Mouse (Mus musculus): ENCODE measurements around the gene Slc25a34.

The Slc25a34 gene

DNA sequence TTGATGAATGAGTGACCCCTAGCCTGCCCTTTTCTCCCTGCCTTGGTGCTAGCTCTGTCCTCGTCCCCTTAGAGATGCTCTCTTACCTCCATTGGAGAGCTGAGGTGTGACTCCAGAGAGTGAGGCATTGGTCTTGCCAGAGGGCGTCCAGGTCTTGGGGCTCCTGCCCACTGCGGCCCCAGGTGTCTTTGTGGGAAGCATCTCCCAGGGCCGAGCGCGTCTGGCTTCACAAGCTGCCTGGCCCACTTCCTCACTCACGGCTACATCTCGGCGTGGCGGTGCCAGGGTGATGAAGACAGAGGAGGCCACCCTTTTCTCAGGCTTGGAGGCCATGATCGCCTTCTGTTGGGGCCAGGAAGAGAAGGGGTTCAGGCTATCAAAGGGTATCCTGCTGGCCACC lies 28.5 kb downstream of the Slc25a34 start:
- no peak for TF ChIP-seq GATA4 (IDR thresholded peaks at IDR 0.05; ENCODE audit: insufficient replicate concordance, low read length)

DNA sequence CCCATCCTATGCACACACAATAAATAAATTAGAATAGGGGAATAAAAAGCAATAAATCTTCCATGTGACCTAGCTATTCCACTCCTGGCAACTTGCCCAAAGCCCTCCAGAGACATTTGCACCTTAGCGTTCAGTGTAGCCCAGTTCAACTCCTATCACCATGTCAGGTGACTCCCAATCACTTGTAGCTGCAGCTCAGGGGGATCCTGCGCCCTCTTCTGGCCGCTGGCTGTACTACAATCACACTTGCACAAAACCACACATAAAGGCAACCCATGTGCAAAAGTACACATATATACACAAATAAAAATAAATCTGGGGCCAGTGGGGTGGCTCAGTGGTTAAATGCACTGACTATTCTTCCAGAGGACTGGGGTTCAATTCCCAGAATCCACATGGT lies 32.1 kb downstream of the Slc25a34 start:
- no peak for TF ChIP-seq GATA4 (IDR thresholded peaks at IDR 0.05; ENCODE audit: insufficient replicate concordance, low read length)

DNA sequence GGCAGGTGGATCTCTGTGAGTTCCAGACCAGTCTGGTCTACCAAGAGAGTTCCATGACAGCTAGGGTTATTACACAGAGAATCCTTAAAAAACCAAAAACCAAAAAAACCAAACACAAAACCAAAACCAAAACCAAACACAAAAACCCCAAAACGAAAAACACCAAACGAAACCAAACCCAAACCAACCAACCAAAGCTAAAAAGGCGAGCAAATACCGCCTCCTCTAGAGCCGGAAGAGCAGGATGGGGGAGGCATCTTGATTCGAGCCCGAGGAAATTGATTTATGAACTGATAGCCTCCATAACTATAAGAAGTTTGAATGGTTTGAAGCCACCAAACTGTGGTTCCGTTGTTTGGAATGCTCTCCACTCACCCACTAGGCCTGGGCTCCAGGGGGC lies 39.7 kb downstream of the Slc25a34 start:
- TF ChIP-seq GATA4 (IDR thresholded peaks at IDR 0.05; ENCODE audit: insufficient replicate concordance, low read length) = no peak

DNA sequence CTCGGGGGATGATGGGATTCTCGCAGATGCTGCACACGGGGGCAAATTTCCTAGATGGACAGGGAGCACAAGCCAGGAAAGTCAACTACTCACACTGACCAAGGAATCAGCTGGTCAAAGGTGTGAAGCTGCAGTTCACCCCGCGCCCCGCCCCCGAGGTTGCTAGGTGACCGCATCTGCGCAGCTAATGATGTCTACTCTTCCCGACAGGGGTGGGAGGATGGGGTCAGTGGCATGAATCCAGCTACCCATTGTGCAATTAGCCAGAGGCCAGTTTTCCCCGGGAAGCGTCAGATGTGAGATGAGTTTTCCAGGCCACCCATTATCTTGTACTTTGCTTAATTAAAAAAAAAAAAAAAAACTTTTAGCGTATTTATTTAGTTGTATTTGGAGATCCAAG lies 42.6 kb downstream of the Slc25a34 start:
- TF ChIP-seq GATA4 (IDR thresholded peaks at IDR 0.05; ENCODE audit: insufficient replicate concordance, low read length) = no peak

DNA sequence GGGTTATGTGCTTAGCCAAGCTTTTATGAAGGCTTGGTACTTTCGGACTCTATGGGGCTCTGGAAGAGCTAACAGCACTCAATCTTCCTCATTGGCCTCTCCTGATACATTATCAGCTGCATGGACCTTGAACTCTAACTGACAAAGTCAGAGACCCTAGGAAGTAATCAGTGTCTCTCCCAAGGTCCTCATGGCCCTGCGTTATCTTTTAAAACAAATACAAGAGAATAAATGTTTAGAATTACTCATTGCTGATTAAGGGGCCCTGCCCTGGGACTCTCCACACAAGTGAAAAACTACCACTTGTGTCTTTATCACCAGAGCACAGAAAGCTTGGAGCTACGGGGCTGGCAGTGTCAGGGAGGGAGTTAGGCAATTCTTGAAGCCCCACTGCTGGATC lies 44.8 kb downstream of the Slc25a34 start:
- peak; percentile 59; the same call in 1 of the 2 replicates for TF ChIP-seq GATA4 (IDR thresholded peaks at IDR 0.05; ENCODE audit: insufficient replicate concordance, low read length)

GRCm38 (mm10) chr4:141576877-141577276 lies 46.7 kb downstream of the Slc25a34 start:
- TF ChIP-seq GATA4 (IDR thresholded peaks at IDR 0.05; ENCODE audit: insufficient replicate concordance, low read length) = no peak

DNA sequence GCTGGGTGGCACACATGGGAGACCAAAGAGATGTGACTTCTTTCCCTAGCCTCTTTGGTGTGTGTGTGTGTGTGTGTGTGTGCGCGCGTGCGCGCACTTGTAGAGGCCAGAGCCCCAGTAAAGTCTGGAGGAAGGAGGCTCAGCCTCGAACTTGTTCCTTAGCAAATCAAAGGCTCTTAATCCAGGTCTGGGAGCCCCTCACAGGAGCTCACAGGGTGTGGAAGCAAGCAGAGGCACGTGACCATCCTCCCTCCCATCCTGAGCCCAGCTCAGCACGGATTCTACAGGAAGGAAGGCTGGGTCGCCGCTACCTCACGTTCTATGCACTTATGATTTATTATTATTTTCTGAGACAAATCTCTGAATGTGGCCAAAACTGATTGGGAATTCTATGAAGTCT lies 47.2 kb downstream of the Slc25a34 start:
- no peak for TF ChIP-seq GATA4 (IDR thresholded peaks at IDR 0.05; ENCODE audit: insufficient replicate concordance, low read length)

DNA sequence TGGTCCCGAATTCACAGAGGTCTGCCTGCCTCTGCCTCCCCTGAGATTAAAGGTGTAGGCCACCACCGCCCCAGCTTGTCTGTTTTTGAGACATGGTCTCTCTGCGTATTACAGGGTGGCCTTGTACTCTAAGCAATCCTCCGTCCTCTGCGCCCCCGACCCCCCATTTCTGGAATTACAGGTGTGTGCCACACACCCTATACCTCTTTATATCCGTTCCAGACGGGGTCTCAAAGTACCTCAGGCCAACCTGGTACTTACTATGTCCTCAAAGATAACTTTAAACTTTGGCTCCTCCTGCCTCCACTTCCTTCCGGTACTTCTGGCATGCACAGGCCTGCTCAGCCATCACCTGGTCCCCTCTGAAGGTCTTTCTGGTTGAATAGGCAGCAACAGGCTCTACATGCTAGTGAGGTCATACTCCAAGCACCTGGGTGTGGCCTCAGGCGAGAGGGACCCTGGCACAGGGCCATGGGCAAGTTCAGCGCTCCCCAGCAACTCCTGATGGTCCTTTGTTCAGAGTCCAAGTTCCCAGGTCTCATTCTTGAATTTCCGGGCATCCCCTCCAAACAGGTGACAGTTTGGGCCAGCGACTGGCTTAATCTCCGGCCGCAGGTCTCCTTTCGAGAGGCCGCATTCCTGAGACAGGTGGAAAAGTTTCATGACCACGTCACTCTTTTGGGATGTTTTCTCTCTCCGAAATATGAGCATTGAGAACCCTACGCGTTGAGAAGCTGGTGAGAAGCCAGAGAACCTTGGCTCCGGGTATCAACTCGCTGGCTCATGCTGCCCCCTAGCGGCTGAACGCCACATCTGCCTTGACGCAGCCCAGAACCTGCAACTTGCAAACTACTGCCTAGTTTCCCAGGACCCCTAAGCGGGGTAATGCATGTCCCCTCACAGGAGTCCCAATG lies 48.6 kb downstream of the Slc25a34 start:
- no peak for TF ChIP-seq GATA4 (IDR thresholded peaks at IDR 0.05; ENCODE audit: insufficient replicate concordance, low read length)

- no peak for TF ChIP-seq GATA4 (IDR thresholded peaks at IDR 0.05; ENCODE audit: insufficient replicate concordance, low read length)
Measured at GRCm38 (mm10) chr4:141573359-141573966, 50.2 kb downstream of the Slc25a34 start.

DNA sequence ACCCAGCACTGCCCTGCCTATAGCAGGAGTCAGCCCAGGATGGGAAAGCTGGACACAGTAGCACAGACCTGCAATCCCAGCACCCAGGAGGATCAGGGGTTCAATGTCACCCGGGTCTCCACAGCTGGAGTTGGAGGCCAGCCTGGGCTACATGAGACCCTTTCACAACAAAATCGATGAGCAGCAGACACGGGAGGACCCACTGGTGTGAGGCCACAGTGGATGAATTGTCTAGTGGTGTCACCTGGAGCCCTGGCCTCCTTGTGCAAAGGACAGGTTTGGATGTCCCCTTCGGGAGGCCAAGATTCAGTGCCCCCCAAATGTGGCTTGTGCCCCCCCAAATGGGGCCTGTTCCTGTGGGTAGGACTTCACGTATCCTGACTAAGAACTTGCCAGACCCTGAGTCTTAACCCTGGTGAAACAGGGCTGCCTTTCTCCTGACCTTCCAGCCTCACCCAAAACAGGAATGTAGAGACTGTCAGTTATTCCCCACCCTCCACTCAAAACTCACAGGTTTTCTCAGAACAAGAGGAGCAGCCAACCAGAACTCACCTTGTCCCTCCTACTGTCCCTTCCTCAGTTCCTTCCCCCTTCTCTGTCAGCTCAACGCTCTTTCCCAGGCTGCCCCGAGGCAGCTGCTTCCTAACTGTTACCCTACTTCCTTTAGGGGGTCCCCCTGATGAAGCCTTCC lies 50.8 kb downstream of the Slc25a34 start:
- TF ChIP-seq GATA4 (IDR thresholded peaks at IDR 0.05; ENCODE audit: insufficient replicate concordance, low read length) = no peak

DNA sequence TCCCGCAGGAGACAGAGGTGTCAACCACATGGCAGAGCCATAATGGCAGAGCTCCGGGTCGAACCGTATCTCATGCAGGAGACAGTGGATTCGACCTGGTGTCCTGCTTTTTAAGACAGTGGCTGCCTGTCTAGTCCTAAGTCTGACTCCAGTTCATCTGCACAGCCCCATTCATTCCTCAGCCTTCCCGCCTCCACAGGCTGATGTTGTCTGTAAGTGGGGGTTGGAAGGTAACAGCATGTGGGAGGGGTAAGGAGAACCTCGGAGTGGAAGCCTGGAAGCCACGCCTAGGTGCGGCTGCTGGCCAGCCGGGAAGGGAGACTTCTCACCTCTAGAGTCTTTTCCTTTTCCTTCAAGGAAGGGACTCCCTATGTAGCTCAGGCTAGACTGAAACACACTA lies 51.7 kb downstream of the Slc25a34 start:
- no peak for TF ChIP-seq GATA4 (IDR thresholded peaks at IDR 0.05; ENCODE audit: insufficient replicate concordance, low read length)

DNA sequence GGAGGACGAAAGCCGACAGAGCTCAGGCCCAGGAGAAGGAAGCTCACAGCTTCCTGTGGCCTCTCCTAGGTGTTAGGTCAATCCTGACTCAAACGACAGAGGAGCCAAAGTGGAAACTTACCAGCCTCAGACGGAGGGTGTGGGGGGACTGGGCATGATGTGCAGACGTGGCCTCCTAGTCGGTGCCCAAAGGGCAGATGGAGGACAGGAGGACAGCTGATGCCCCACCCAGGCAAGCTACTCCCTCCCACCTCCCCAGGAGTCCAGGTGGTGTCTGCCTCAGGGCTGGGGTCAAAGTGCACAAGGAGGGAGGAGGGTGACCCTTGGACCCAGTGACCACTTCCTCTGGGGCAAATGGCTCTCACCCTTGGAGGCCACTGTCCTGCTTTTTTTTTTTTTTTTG lies 52.3 kb downstream of the Slc25a34 start:
- TF ChIP-seq GATA4 (IDR thresholded peaks at IDR 0.05; ENCODE audit: insufficient replicate concordance, low read length) = no peak

DNA sequence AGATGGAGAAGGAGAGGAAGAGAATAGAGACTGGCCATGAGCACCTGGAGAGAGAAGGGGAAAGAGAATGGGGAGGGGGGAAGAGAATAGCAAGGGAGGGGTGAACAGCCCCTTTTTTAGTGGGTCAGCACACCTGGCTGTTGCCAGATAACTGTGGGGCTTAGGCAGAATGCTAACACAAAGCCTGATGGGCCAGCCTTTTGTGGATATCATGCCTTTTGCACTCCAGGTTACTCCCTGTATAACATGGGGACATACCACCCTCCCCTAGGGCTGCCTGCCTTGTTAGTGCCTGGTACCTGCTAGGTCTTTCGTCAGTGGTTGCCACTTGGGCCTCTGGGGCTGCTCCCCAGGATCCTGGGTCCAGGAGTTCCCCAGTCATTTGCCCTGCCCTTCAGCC lies 52.8 kb downstream of the Slc25a34 start:
- TF ChIP-seq GATA4 (IDR thresholded peaks at IDR 0.05; ENCODE audit: insufficient replicate concordance, low read length) = no peak

DNA sequence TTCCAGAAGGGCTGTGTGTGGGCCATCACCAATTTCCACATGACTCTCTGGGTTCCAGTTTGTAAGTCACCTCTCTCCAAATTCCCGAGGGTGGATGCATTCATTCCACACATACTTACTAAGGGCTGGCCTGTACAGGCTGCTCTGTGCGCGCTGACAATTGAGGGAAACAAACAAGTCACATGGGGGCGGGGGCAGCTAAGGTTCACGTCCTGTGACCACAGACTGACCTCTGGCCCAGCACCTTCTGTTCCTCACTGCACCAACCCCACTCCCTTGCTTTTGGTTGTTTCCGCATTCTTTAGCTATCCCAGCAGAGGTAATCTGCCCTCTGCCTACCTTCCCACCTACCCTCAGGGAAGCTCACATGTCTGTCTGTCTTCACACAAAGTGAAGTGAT lies 53.6 kb downstream of the Slc25a34 start:
- TF ChIP-seq GATA4 (IDR thresholded peaks at IDR 0.05; ENCODE audit: insufficient replicate concordance, low read length) = no peak

GRCm38 (mm10) chr4:141568966-141569365 lies 54.7 kb downstream of the Slc25a34 start:
- no peak for TF ChIP-seq GATA4 (IDR thresholded peaks at IDR 0.05; ENCODE audit: insufficient replicate concordance, low read length)
